Mouse (Mus musculus): ENCODE measurements around the gene Tpt1.
A peak's percentile ranks its signal among the peaks of the same experiment; 100 is the strongest.
"Not testable (repeated sequence)": the region's sequence is repeated elsewhere in the genome, so short reads cannot be mapped to it uniquely, and the experiment has no call there.

Gene Tpt1

DNA sequence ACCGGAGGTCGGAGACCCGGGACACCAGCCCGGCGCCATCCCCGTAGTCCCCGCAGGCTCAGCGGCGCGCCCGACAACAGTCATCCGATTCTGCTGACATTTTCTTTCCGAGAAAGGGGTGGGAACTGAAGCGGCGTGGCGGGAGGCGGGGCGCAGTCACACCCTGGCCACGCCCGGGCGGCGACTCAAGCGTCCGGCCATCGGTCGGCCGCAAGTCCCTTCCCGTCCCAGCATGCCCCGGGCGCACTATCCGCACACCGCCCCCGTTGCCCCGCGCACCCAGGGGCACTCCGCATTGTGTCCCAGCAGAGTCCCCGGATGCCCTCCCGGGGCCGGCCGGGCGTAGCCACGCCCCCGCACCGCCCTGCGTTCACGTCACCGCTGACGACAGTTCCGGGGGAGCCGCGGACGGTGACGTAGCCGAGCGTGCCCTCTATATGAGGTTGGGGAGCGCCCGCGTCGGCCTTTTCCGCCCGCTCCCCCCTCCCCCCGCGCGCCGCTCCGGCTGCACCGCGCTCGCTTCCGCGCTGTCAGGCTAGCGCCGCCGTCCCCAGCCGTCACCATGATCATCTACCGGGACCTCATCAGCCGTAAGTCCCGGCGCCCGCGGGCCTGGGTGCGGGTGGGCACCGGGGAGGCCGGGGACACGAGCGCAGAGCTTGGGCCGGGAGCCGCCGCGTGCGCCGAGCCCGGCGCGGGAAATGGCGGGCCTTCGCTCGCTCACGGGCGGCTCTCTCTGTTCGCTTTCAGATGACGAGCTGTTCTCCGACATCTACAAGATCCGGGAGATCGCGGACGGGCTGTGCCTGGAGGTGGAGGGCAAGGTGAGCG lies at the start of gene Tpt1:
Gene Tpt1, plus strand, starts transcription at position 227 of the 831 bp plus-strand sequence.
- peak; percentile 98 for DNase-seq (ENCODE audit: low spot score)

DNA sequence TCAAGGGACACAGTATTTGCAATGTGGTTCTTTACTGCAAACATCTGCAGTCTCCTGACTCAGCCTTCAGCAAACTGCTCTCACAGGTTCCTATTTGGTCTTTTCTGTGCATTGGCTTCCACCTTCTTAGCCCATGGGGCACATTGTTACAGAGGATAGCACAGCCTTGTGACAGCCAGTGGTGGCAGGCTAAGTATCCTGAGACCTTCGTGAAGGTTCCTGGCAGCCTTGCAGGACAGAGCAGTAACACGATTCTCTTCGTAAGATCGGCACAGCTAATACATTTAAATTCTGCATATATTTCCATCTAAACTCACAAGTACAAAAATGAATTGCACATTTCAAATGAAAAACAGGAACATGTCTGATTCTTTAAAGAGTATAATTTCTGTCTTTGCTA lies 49.0 kb upstream of the Tpt1 start:
- no peak for DNase-seq (ENCODE audit: low spot score)

DNA sequence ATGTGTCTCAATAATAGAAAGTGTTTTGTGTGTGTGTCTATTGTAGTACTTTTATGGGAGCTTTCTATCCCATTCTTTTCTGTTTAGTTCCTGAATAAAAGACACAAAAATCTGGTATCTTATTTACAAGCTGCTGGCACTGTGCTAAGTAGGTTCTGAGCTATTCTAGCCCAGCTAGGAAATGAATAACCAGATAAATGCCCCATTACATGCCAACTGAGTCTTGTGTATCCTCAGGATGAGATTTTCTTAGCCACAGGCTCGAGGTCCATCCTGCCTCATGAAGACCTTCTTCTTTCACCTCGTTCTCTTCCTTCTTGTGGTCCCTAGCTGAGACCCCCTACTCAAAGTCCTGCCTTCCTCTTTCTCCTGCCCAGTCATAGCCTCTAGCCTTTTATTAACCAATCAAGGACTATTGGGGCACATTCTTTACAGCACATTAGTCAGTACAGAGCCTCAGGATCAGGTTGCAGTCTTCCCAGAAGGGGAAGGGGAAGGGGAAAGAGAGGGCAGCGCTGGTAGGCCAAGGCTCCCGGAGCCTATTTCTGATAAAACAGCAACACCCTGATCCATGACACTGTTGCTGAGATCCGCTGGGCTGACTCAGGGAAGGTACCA lies 47.0 kb upstream of the Tpt1 start:
- DNase-seq (ENCODE audit: low spot score), result no peak

DNA sequence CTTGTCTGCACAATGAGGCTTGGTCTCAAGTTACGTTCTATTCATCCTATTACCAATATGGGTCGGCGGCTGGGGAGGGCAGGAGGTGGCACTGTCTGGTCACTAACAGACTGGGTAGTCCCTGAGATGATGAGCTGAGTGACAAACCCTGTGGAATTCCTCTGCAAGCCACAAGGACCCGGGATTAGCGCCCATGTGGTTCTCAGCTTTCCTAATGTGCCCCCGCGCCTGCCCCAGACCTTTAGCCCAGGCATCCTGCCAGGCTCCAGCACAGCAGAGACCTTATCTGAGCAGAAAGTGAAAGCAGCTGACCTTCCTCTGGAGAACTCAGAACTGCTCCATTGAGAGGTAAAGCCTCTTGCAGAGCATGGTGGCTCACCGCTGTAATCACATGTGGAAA lies 37.1 kb upstream of the Tpt1 start:
- no peak for DNase-seq (ENCODE audit: low spot score)

DNA sequence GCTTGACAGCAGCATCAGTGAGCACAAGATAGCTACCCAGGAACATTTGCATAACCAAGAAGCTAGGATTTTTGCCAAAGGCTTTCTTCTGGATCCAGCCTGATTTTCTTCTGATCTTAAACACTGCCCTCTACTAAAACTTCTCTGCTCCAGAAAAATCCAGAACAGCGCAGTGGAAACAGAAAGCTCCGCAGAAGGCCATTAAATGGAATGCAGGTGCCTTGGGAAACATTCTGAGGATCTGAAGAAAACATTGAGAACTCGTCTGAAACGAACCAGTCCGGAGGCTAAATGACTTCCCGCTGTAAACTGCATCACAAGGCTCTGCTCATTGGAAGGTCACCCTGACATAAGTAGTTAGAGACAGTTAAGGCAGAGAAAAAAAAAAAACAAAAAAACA lies 35.0 kb upstream of the Tpt1 start:
- DNase-seq (ENCODE audit: low spot score), result no peak

DNA sequence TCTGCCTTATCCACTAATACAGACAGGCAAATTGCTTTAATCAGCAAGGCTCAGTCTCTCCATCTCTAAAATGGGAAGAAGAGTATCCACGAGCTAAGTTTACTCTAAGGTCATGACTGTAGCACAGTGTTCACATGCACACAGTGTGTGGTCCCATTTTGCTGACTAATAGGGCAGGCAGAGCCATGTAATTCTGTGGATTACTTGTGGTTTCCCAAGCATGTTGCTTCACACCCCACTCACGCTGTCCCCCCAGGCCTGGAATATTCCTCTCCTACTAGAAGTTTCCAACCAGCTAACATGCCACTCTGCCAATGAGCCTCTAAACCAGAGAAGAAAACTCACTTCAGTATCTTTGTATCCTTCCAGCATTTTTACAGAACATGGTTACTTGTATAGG lies 26.4 kb upstream of the Tpt1 start:
- no peak for DNase-seq (ENCODE audit: low spot score)

DNA sequence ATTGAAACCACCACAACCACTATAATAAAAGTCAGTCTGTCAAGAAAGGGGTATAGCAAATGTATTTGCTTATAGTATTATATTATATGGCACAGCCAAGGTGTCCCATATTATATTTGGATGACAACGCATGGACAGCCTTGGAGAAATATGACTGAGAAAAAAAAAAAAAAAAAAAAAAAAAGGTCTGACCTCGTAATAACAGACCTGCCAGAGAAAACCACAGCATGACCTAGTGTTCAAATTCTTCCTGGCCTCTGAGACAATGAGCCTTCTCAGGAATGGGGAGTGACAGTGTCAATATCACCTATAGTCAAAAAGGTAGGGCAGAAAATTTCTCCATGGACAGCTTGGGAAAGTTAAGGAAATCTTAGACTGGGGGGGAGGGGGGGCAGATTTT lies 25.6 kb upstream of the Tpt1 start:
- DNase-seq (ENCODE audit: low spot score), result no peak

DNA sequence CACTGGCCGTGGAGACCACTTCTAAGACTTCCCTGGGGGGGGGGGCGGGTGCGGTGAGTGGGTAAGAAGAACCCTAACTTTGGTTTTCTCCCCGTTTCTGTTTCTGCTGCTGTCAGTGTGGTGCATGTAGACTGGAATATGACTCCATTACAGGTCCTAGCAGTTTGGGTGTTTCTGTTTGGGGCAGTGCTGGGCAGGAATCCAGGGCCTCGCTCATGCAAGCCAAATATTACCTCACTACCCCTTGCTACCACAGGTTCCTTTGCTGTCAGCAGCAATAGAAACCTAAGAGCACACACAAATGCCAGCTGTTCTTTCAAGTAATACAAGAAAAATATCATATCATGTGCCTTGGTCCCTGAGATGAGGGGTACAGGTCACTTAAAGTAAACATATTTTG lies 24.9 kb upstream of the Tpt1 start:
- DNase-seq (ENCODE audit: low spot score), result peak; percentile 57

DNA sequence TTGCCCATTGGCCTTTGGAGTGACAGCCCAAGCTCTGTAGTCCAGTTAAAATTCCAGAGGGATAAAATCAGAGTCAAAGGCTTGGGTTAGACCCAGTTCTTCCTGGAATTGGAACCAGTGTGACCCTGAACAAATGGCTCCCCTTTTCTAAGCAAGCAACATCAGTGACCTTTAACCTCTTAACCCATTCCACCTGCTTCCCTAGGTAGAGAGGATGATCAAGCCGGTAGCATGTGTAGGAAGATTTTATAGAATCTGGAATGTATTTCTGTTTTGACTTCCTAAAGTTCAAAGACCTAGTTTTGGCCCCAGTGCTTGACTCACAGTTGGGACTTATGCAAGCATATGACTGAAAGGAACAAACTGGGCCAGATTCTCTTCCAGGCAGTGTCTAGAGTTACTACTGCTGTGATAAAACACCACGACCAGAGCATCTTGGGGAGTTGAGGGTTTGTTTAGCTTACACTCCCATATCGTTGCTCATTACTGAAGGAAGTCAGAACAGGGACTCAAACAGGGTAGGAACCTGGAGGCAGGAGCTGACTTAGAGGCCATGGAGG lies 18.0 kb upstream of the Tpt1 start:
- no peak for DNase-seq (ENCODE audit: low spot score)

DNA sequence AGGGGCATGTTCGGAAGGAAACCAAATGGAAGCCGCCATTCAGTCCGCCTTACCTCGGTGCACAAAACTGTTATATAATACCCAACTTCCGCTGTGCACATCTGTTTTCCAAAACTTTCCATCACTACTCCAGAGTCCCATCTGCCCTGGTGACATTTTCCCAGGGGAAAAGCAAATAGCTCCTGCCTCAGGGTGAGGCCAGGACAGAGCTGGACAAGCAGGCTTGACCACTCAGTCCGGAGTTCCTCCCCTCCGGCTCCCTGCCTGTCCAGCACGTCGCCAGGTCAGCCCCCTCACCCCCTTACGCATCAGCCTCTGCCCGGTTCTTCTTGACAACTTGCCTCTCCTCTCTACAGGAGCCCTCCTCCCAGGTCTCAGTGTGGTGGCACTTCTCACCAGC lies 16.7 kb upstream of the Tpt1 start:
- DNase-seq (ENCODE audit: low spot score), result peak; percentile 35

DNA sequence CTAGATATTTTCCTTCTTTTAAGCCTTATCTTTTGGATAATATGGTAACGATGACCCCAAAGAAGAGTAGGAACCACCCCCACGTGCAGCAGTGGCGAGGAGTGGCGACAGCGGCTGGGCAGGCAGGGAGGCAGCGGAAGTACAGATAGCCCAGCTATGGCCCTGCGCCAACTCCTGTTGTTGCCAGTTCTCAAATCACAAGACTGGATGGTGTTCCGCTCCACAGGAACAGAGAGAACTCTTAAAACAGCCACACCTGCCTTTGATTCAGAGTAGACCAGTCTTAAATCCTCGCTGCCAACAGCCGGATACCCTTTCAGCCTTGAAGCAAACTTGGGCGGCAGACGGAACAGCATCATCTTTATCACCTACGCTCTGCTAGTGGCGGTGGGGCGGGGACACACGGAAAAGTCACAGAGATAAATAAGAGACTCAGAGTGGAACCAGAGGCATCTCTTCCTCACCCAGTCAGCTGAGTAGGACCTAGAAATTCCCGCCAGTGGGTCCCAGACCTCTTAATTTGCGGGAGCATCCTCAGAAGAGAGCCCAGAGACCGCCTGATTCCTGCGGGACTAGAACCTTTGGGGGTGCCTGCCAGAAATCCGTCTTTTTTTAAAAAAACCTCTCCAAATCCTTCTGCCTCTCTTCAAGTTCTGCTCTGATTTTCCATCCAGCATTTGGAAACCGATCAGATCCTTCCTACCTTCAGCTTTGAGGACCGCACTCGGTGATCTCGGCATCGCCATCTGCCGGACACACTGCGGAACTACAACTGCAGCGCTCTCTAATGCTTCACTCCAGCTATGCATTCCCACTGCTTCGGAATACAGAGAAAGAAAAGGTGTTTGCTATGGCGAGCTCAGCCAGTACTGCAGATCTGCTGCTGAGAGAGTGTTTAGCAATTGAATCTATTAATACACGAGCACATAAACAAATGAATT lies 15.8 kb upstream of the Tpt1 start:
- DNase-seq (ENCODE audit: low spot score), result peak; percentile 90

DNA sequence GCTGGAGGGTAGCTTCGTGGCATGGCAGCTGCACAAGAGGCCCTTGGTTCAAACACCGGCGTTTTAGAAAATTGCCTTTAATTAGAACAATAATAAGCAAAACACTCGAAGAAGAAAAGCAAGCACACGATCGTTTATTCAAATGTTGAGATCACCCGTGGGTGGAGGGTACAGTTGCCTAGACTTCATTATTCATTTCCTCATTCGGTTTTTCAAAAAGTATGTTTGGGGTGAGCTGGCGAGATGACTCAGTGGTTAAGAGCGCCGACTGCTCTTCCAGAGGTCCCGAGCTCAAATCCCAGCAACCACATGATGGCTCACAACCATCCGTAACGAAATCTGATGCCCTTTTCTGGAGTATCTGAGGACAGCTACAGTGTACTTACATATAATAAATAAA lies 15.1 kb upstream of the Tpt1 start:
- DNase-seq (ENCODE audit: low spot score), result not testable (repeated sequence)

DNA sequence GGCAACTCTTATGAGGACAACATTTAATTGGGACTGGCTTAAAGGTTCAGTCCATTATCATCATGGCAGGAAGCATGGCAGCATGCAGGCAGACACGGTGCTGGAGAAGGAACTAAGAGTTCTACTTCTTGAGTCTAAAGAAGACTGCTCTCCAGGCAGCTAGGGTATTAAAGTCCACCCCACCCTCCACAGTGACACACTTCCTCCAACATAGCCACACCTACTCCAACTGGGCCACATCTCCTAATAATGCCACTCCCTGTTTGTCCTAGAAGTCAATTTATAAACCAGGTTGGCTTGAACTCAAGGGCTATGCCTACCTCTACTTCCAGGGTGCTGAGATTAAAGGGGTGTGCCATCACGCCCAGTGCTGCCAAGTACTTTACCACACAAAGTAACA lies 12.9 kb upstream of the Tpt1 start:
- peak; percentile 51 for DNase-seq (ENCODE audit: low spot score)

DNA sequence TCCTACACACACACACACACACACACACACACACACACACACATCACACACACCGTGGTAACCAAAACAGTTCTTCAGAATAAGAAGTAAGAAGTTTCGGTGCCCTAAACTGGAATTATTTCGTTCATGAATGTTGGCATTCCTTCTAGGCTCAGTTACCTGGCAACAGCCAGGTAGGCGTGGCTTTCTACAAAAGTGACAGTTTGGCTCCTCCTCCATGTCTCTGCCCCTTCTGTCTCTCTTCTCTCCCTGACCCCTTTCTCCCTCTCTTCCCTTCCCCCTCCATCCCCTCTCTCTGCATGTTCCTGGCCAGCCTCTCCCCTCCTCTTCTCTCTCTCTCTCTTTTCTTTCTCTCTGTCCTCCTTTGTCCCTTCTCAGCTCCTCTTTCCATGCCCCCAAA lies 11.9 kb upstream of the Tpt1 start:
- DNase-seq (ENCODE audit: low spot score), result no peak

DNA sequence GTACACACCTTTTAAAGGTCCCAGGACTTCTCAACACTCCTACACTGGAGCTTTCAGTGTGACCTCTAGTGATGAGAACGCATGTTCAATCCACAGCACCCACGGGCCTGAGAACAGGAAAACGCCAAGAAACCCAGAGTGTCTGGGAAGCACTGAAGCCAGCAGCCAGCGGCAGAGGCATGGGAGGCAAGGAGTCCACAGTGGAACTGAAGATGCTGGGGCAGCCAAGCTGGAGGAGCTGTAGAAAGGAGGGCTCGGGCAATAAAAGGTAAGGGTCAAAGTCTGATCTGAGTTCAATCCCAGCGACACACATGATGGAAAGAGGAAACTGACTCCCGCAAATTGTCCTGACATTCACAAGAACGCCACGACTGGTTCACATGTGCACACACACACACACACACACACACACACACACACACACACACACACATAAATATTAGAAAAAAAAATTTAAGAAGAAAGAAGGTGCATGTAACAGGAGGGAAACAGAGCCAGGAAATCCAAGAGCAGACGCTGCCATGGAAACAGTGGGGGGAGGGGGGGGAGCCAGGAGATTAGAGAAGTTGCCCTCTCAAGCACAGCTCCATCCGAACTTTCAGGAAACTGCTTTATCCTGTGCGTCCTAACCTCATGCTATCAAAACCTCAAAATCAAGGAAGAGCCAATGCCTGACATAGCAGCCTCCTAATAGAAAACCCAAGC lies 11.2 kb upstream of the Tpt1 start:
- DNase-seq (ENCODE audit: low spot score), result peak; percentile 12

DNA sequence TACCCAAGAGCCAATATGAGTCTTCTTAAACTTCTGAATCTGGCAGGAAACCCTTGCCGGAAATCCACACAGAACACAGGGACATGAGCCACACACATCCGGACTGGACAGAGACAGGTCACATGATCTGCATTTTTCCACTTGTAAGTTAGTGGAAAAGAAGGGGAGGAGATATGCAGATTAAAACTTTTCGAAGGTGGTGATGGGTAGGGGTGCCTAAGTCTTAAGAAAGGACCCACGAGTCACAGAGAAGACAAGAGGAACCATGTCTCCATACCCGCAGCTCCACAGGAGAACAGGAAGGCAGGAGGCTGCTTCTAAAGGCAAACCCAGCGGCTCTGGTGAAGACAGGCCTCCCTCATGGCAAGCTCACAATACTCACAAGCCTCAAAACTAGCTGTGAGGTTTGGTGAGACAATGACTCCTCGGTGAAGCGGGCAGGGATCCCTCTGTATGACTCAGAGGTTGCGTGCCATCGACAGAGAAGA lies 10.6 kb upstream of the Tpt1 start:
- DNase-seq (ENCODE audit: low spot score), result peak; percentile 94

DNA sequence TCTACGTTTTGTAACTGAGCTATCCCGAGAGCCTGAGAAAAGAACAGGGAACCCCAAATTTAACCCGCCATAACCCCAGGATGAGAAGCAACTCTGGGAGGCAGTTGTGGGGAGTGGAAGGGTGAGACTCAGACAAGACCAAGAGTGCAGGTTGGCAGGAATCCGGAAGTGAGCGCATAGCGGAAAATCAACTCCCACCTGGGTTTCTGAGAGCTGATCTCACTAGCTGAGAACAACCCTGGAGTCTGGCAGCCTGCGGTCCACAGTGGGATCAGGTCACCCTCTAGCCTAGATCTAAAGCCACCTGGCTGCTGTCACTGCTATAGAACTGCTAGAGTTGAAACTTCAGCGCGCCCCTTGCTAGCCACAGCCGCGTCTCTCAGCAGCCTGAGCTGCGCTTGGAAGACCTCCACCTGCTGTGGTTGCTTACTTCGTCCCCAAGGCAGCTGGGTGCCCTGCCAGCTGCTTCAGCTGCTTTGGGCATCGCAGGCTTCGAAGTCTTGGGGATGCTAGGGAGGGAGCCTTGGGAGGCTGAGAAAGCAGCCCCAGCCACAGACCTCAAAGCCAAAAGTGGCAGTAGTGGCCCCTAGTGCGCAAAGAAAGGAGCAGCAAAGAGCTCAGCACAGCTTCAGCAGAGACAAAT lies 10.0 kb upstream of the Tpt1 start:
- DNase-seq (ENCODE audit: low spot score), result peak; percentile 87

DNA sequence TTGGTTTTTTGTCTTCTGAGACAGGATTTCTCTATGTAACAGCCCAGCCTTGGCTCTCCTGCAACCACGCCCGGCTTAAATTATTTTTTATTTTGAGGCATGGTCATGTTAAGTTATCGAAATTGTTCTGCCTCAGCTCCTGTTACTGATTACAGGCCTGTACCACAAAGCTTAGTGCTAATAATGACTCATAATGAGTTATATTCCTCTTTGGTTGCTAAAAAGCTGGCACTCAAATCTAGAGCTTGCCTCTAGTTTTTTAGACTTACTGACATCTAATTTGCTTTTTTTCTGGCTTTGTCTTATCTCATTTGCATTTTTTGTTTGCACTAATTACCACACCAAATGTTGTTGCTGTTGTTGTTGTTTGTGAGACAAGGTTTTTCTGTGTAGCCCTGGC lies 8.3 kb upstream of the Tpt1 start:
- no peak for DNase-seq (ENCODE audit: low spot score)

DNA sequence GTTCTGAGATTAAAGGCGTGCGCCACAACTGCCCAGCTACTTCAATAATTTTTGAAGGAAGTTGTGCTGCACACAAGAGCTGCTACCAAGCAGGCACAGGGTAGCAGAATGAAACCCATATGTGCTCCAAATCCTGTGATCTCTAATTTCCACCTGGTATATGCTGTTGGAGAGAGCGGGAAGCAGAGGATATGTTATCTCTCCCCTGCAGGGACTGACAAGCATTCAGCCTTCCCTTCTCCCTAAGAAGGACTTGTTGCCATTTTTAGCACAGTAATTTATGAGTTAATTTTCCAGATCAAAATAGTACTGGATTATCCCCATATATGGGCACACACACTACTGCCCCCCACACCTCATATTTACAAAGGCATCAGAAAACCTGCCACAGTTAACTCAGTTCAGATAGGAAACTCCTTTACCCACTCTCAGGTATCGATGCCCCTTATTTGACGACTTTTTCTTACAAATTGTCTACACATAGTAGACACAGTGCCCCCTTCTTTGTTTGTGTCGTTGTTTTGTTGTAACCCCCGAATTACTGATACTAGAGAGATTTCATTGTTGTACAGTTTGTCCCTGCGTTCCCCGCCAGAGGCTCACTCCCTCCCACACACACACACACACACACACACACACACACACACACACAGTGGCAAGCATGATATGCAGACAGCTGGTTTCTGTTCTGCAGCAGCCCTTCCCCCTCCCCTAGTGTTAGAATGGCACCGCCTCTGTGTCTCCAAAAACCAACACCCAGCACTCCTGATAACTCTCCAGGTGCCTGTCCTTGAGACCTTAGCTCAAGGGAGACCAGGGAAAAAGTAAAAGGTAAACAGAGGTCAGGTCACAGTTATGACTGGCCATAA lies 7.6 kb upstream of the Tpt1 start:
- peak; percentile 59 for DNase-seq (ENCODE audit: low spot score)

DNA sequence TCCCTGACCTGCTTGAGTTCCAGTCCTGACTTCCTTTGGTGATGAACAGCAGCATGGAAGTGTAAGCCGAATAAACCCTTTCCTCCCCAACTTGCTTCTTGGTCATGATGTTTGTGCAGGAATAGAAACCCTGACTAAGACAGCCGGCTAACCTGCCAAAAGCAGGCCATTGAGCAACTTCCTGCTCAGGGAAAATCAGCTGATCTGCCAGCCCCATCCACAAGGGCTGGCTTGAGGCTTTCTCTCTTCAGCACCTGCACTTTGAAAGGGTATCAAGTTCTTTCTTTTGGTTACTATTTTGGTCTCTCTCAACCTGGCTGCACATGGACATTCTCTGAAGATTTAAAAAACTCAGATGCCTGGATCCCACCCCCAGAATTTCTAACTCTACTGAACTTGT lies 3.1 kb upstream of the Tpt1 start:
- peak; percentile 41 for DNase-seq (ENCODE audit: low spot score)

Data from lung, postnatal 25 days (tissue).